12 mouse cellular contexts compared by ENCODE assay signal in genomic region chr3:65296996-65297395, GRCm38 (mm10).
A peak's percentile ranks its signal among the peaks of the same experiment; 100 is the strongest.
DNase-seq lines count a peak whose midpoint lies in the region; ATAC-seq lines count a peak whose summit lies in the region.
"Had no signal": no experiment of that assay in that cellular context is flagged by ENCODE, and none has a peak within 500 bp of the region (broad histone marks: within the 10 kb centered on the region; RNA-seq: fewer than 3 reads in every experiment).

No protein-coding gene starts in this region.

- no peak overlapping the region for H3K27ac ChIP-seq in heart, embryonic 11.5 days (ENCODE audit: low read depth, low read length)
- H3K27ac ChIP-seq: forebrain, embryonic 10.5 days; kidney, postnatal 0 days; limb, embryonic 12.5 days had no signal

- DNase-seq in adrenal gland, adult (ENCODE audit: inconsistent age in 2 of 2, low spot score in 1 of 2), result peak; percentile 29 to 71
- DNase-seq in adrenal gland, postnatal 4 days (ENCODE audit: low spot score in 2 of 2), result no peak
- peak; percentile 5 for DNase-seq in heart, postnatal 4 days
- peak; percentile 4 for DNase-seq in urinary bladder, postnatal 14 days (ENCODE audit: low spot score)
- no peak for DNase-seq in urinary bladder, postnatal 10 days (ENCODE audit: low spot score)
- peak; percentile 80 for DNase-seq in telencephalon, adult 2 months (ENCODE audit: low read depth, low spot score)
- DNase-seq in liver, result no peak
- DNase-seq: lung, postnatal 10 days had no signal

- H3K36me3 ChIP-seq in heart, embryonic 11.5 days (ENCODE audit: control insufficient read depth, insufficient read depth, low read length), result no peaks in the 10 kb centered on the region
- H3K36me3 ChIP-seq: forebrain, embryonic 10.5 days; limb, embryonic 12.5 days had no signal

- H3K27me3 ChIP-seq in heart, embryonic 11.5 days (ENCODE audit: control insufficient read depth, insufficient read depth, low read length), result no peaks in the 10 kb centered on the region
- H3K27me3 ChIP-seq: limb, embryonic 12.5 days had no signal

- no peaks in the 10 kb centered on the region for H3K9me3 ChIP-seq in heart, embryonic 11.5 days (replicated peaks; ENCODE audit: control insufficient read depth, low read length)
- H3K9me3 ChIP-seq: forebrain, embryonic 10.5 days; limb, embryonic 12.5 days had no signal

- WGBS in heart, embryonic 11.5 days (ENCODE audit: insufficient replicate concordance), result 57% methylated on average over 4 of the region's 4 CpGs

- H3K4me3 ChIP-seq in heart, embryonic 11.5 days (ENCODE audit: low read depth, low read length), result no peak overlapping the region
- H3K4me3 ChIP-seq: forebrain, embryonic 10.5 days; limb, embryonic 12.5 days had no signal

- ATAC-seq in heart, embryonic 11.5 days (replicated peaks; ENCODE audit: insufficient number of reproducible peaks, low FRiP score, low TSS enrichment), result no peak

- H3K4me1 ChIP-seq in heart, embryonic 11.5 days (ENCODE audit: control insufficient read depth, insufficient read depth, low read length), result peaks cover 8% of the 10 kb centered on the region
- H3K4me1 ChIP-seq: limb, embryonic 12.5 days had no signal

- H3K4me2 ChIP-seq in heart, embryonic 11.5 days, result no peak overlapping the region
- H3K4me2 ChIP-seq: limb, embryonic 12.5 days had no signal

- H3K9ac ChIP-seq in heart, embryonic 11.5 days (ENCODE audit: low read depth, low read length), result no peak overlapping the region
- H3K9ac ChIP-seq: limb, embryonic 12.5 days had no signal

Comparison
In these comparisons a context has a peak if more than half of its experiments do, and no peak if none do; other contexts are left out.
1. DNase-seq: peak in adrenal gland, adult (2 of 2), heart, postnatal 4 days (single experiment), urinary bladder, postnatal 14 days (single experiment) and telencephalon, adult 2 months (single experiment); none in adrenal gland, postnatal 4 days (0 of 2), urinary bladder, postnatal 10 days (single experiment) and liver (single experiment).